Mouse (Mus musculus) E14TG2a.4 (cell line): ENCODE measurements around the gene Sh3glb1.
"Not testable (repeated sequence)": the region's sequence is repeated elsewhere in the genome, so short reads cannot be mapped to it uniquely, and the experiment has no call there.

ENCODE experiments used
- H3K27me3 ChIP-seq: 2 replicates; pipeline ENCODE4 v1.6.1; 2014; ENCODE audit warnings: low read length, control low read depth; ENCODE audit not compliant: insufficient read depth
- H3K36me3 ChIP-seq: 2 replicates; pipeline ENCODE4 v1.6.1; 2014; ENCODE audit warnings: low read length, control low read depth; ENCODE audit not compliant: insufficient read depth
- H3K4me1 ChIP-seq: replicated peaks from 2 replicates; pipeline ENCODE4 v1.6.1; 2014; ENCODE audit warnings: low read depth, low read length, control low read depth
- H3K4me3 ChIP-seq: replicated peaks from 2 replicates; pipeline ENCODE4 v1.5.1; 2014; ENCODE audit warnings: mild to moderate bottlenecking, low read length
- H3K9me3 ChIP-seq: 2 replicates; pipeline ENCODE4 v1.6.1; 2014; ENCODE audit warnings: low read length, control low read depth
- CTCF ChIP-seq: conservative IDR thresholded peaks from 2 replicates; pipeline ENCODE4 v1.5.1; 2014; ENCODE audit warnings: low read length
- NANOG ChIP-seq: IDR thresholded peaks from 2 replicates; pipeline ENCODE4 v1.6.1; 2014; ENCODE audit warnings: borderline replicate concordance, low read length, mixed read lengths
- POU5F1 ChIP-seq: IDR thresholded peaks from 2 replicates; pipeline ENCODE4 v1.6.1; 2014; ENCODE audit warnings: low read length, borderline replicate concordance

Gene Sh3glb1

DNA sequence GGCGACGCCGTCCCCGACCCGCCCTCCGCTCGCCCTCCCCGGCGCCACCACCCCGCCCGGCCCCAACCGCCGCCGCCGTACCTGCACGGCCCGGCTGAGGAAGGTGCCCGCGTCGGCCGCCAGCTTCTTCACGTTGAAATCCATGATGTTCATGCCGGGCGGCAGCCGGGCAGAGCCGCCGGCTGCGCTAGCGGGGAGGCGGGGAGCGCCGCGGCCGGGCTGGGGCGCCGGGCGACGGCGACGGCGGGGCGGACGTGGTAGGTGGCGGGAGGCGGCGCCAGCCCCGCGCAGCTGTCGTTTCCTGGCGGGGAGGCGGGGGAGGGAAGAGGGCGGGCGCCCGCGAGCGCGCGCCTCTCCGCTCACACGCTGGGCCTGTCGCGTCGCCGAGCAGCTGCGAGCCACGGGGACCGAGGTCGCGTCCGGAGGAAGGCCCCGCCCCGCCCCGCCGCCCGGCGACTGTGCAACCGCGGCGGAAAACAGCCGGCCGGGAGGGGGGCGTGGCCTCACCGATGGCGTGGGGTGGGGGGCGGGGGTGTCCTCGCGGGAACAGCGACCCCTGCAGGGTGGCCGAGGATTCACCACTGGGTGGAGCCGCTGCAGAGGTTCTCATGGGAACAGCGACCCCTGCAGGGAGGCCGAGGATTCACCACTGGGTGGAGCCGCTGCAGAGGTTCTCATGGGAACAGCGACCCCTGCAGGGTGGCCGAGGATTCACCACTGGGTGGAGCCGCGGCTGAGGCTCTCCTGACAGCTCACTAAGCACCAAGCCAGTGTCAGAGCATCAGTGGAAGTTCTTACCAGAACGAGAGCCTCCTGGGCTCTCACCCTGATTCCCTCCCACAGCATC is at the start of gene Sh3glb1:
Gene Sh3glb1, minus strand, starts transcription at position 435 of the 847 bp plus-strand sequence.
- TF ChIP-seq CTCF: peak; percentile 94
- no peak for TF ChIP-seq POU5F1
- H3K36me3 ChIP-seq: no peaks in the 10 kb centered on the region

GRCm38 (mm10) chr3:144765161-144765560 is 45.0 kb upstream of the Sh3glb1 start:
- Histone ChIP-seq H3K4me3 (no peak overlapping the region), H3K27me3 (no peaks in the 10 kb centered on the region), H3K4me1 (no peaks in the 10 kb centered on the region), H3K36me3 (no peaks in the 10 kb centered on the region), H3K9me3 (peaks cover 56% of the 10 kb centered on the region)
- no peak for TF ChIP-seq CTCF
- TF ChIP-seq NANOG: no peak
- TF ChIP-seq POU5F1: no peak

More for the DNA sequence above, at the start of gene Sh3glb1:
- Histone ChIP-seq H3K4me3 (peak within 1 kb of the TSS; percentile 90), H3K4me1 (peaks cover 18% of the 10 kb centered on the region), H3K27me3 (peaks cover 4% of the 10 kb centered on the region; the same call in 1 of the 2 replicates), H3K9me3 (no peaks in the 10 kb centered on the region)

DNA sequence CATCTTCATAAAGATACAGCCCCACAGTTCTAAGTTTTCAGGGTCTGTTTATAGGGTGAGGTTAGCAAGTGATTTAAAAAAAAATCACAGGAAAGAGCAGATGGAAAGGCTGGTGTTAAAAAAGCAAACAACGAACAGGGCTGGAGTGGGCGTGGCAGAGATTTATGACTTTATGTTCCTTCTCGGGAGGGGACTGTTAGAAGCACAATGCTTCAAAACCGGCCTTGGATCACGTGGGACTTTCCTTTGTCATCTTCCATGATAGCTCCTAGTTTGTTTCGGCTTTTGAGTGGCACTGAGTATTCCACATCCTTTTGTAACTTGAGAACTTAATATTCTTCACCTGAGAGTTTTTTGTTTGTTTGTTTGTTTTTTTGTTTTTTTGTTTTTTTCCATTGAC is 41.3 kb upstream of the Sh3glb1 start:
- Histone ChIP-seq H3K4me3 (no peak overlapping the region), H3K9me3 (peaks cover 42% of the 10 kb centered on the region), H3K4me1 (no peaks in the 10 kb centered on the region)

DNA sequence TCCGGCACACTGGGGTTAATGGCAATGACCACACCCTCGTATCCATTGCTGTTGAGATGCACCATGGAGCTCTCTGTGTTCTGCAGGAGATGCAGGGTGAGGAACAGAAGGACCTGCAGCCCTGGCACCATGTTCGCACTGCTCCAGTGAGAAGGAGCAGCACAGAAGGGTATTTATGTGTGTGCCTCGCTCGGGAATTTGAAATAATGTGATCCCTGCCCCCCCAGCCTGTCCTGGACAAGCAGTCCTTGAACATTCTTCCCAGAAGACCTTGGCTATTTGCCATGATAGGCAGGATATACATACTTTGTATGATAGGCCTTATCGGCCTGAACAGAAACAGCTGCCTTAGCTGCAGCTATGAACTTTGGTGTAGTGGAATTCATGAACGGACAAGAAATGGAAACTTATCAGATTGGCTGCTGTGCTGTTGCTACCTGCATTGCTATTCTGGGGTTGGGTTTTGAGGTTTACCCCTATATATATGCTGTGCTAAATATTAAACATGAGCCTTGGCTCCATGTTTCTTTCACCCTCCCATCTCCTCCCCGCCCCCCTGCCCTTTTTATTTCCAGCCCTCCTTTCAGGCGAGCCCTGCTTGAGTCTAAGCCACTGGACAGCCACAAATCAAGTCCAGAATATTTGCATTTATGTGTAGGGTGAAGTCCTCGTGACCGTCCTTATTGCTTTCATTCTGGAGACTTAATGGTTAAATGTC is 40.6 kb upstream of the Sh3glb1 start, which contains the start of gene Clca3a1:
Gene Clca3a1, minus strand, starts transcription at position 386 of the 718 bp plus-strand sequence.
- TF ChIP-seq NANOG: no peak
- TF ChIP-seq CTCF: no peak
- no peak for TF ChIP-seq POU5F1
- Histone ChIP-seq H3K4me3 (no peak within 1 kb of the TSS), H3K36me3 (no peaks in the 10 kb centered on the region)

More for the DNA sequence above, 41.3 kb upstream of the Sh3glb1 start:
- Histone ChIP-seq H3K36me3 (no peaks in the 10 kb centered on the region), H3K27me3 (no peaks in the 10 kb centered on the region)
- TF ChIP-seq POU5F1 (no peak), NANOG (no peak), CTCF (no peak)

DNA sequence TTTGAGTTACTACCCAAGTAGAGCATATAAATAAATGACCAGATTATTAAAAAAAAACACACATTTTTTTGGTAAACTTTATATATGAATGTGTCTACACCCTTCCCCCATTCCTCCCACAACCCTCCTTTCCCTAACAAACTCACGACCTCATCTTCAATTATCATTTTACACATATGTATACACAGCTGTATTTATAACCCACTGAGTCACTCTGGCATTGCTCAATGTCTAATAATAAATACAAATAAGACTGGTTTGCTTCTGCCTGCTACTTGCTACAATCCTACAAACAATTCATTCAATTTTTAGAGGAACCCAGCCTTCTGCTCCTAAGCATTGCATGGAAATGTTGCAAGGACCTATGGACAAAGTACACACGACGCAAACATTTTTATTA is 39.6 kb upstream of the Sh3glb1 start:
- H3K36me3 ChIP-seq: no peaks in the 10 kb centered on the region
- peaks cover 29% of the 10 kb centered on the region for H3K9me3 ChIP-seq
- TF ChIP-seq CTCF (no peak), POU5F1 (no peak), NANOG (no peak)
- H3K4me3 ChIP-seq: no peak overlapping the region
- no peaks in the 10 kb centered on the region for H3K27me3 ChIP-seq
- H3K4me1 ChIP-seq: no peaks in the 10 kb centered on the region

More for the DNA sequence above, 40.6 kb upstream of the Sh3glb1 start, which contains the start of gene Clca3a1:
- Histone ChIP-seq H3K27me3 (no peaks in the 10 kb centered on the region), H3K9me3 (peaks cover 36% of the 10 kb centered on the region), H3K4me1 (no peaks in the 10 kb centered on the region)

- peaks cover 12% of the 10 kb centered on the region for H3K9me3 ChIP-seq
- not testable (repeated sequence) for H3K4me3 ChIP-seq, H3K27me3 ChIP-seq, H3K36me3 ChIP-seq, H3K4me1 ChIP-seq
Measured at GRCm38 (mm10) chr3:144756103-144756502, 36.0 kb upstream of the Sh3glb1 start.

GRCm38 (mm10) chr3:144753120-144753519 is 33.0 kb upstream of the Sh3glb1 start:
- no peaks in the 10 kb centered on the region for H3K36me3 ChIP-seq
- H3K9me3 ChIP-seq: peaks cover 8% of the 10 kb centered on the region
- no peaks in the 10 kb centered on the region for H3K4me1 ChIP-seq

GRCm38 (mm10) chr3:144749062-144749963 is 29.2 kb upstream of the Sh3glb1 start:
- not testable (repeated sequence) for H3K4me3 ChIP-seq, H3K4me1 ChIP-seq, H3K36me3 ChIP-seq, H3K27me3 ChIP-seq
- H3K9me3 ChIP-seq: peaks cover 11% of the 10 kb centered on the region

More at GRCm38 (mm10) chr3:144753120-144753519, 33.0 kb upstream of the Sh3glb1 start:
- no peak for TF ChIP-seq NANOG
- peak; percentile 60 for TF ChIP-seq CTCF
- Histone ChIP-seq H3K27me3 (no peaks in the 10 kb centered on the region), H3K4me3 (no peak overlapping the region)

DNA sequence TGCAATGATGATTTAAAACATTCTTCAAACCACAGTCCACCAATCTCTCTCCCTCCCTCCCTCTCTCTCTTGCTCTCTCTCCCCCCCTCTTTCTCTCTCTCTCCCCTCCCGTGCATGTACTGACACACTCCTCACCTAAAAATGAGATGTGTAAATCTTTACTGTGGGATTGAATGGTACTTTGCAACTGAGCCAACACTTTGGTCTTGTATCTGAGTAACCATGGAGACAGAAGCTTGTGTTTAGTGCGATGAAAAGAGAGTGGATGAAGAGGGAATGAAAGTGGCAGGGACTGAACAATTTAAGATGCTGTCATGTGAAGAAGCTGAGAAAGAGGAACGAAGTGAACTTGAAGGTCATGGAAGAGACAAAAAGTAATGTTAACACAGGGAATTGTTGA is 27.6 kb upstream of the Sh3glb1 start:
- H3K4me3 ChIP-seq, H3K27me3 ChIP-seq, H3K9me3 ChIP-seq, H3K4me1 ChIP-seq, H3K36me3 ChIP-seq: not testable (repeated sequence)

GRCm38 (mm10) chr3:144738396-144738795 is 18.3 kb upstream of the Sh3glb1 start:
- not testable (repeated sequence) for H3K4me1 ChIP-seq, H3K27me3 ChIP-seq, H3K36me3 ChIP-seq, H3K9me3 ChIP-seq
- H3K4me3 ChIP-seq: peak overlapping the region; percentile 79
